Mouse (Mus musculus) forebrain, embryonic 15.5 days (tissue): ENCODE measurements at regions not wholly inside any gene's neighbourhood (a gene's known extent, or its start where the extent isn't known, plus 50 kb on each side); places are given as distances from the start of the nearest gene placed in this dataset.

Experiments
- ATAC-seq: fragments of 200-750 bp; cut with Nextera tagmentation; replicated peaks from 2 replicates; pipeline ENCODE4 v1.8.0; 2017; ENCODE audit warnings: mild to moderate bottlenecking, moderate TSS enrichment, moderate library complexity
- H3K27ac ChIP-seq: fragments of 300-500 bp; sonication (generic); replicated peaks from 2 replicates; pipeline ENCODE4 v1.5.1; 2015; ENCODE audit warnings: mild to moderate bottlenecking, inconsistent platforms
- H3K27me3 ChIP-seq: fragments of 300-500 bp; sonication (generic); 2 replicates; pipeline ENCODE4 v1.6.1; 2015; ENCODE audit warnings: inconsistent platforms
- H3K36me3 ChIP-seq: fragments of 300-500 bp; sonication (generic); 2 replicates; pipeline ENCODE4 v1.6.1; 2015; ENCODE audit warnings: mild to moderate bottlenecking, inconsistent platforms
- H3K4me1 ChIP-seq: fragments of 300-500 bp; sonication (generic); 2 replicates; pipeline ENCODE4 v1.6.1; 2015; ENCODE audit warnings: inconsistent platforms
- H3K4me2 ChIP-seq: fragments of 300-500 bp; sonication (generic); replicated peaks from 2 replicates; pipeline ENCODE4 v1.6.1; 2015; ENCODE audit warnings: mild to moderate bottlenecking, inconsistent platforms
- H3K4me3 ChIP-seq: fragments of 300-500 bp; sonication (generic); 2 replicates; pipeline ENCODE4 v1.5.1; 2015; ENCODE audit warnings: mild to moderate bottlenecking, inconsistent platforms
- H3K9ac ChIP-seq: fragments of 300-500 bp; sonication (generic); replicated peaks from 2 replicates; pipeline ENCODE4 v1.6.1; 2015; ENCODE audit warnings: mild to moderate bottlenecking, inconsistent platforms
- H3K9me3 ChIP-seq: fragments of 300-500 bp; sonication (generic); 2 replicates; pipeline ENCODE4 v1.6.1; 2016; ENCODE audit warnings: inconsistent platforms
- WGBS: fragments of 180-500 bp; shearing (Covaris S2); methylation state at CpG from one replicate; pipeline ENCODE4 v1.1.7; 2015; ENCODE audit warnings: mixed read lengths; 5-methylcytosine and 5-hydroxymethylcytosine counted together

GRCm38 (mm10) chr8:35132281-35132680 is 633.3 kb upstream of the Gm19410 start:
- peaks cover 8% of the 10 kb centered on the region; the same call in 1 of the 2 replicates for H3K4me1 ChIP-seq
- H3K9me3 ChIP-seq = no peaks in the 10 kb centered on the region
- ATAC-seq = no peak
- no peak overlapping the region for H3K4me2 ChIP-seq
- H3K36me3 ChIP-seq = no peaks in the 10 kb centered on the region
- no peak overlapping the region for H3K9ac ChIP-seq
- no peaks in the 10 kb centered on the region for H3K27me3 ChIP-seq
- WGBS = 97% methylated on average over 1 of the region's 1 CpGs
- H3K27ac ChIP-seq = no peak overlapping the region
- H3K4me3 ChIP-seq = no peak overlapping the region

- no peaks in the 10 kb centered on the region for H3K9me3 ChIP-seq
- H3K4me1 ChIP-seq = peaks cover 2% of the 10 kb centered on the region; the same call in 1 of the 2 replicates
- no peak overlapping the region for H3K4me2 ChIP-seq
- no peak overlapping the region for H3K9ac ChIP-seq
- H3K27me3 ChIP-seq = no peaks in the 10 kb centered on the region
- H3K4me3 ChIP-seq = no peak overlapping the region
- 95% methylated on average over 7 of the region's 7 CpGs for WGBS
- ATAC-seq = no peak
- no peaks in the 10 kb centered on the region for H3K36me3 ChIP-seq
- no peak overlapping the region for H3K27ac ChIP-seq
These were observed 630.0 kb upstream of the Gm19410 start for GRCm38 (mm10) chr8:35135630-35136029.

- no peak overlapping the region for H3K4me2 ChIP-seq
- H3K36me3 ChIP-seq = no peaks in the 10 kb centered on the region
- no peaks in the 10 kb centered on the region for H3K27me3 ChIP-seq
- no peaks in the 10 kb centered on the region for H3K4me1 ChIP-seq
- no peak overlapping the region for H3K9ac ChIP-seq
- no peaks in the 10 kb centered on the region for H3K9me3 ChIP-seq
- WGBS = 83% methylated on average over 3 of the region's 3 CpGs
- no peak overlapping the region for H3K4me3 ChIP-seq
- no peak overlapping the region for H3K27ac ChIP-seq
- ATAC-seq = no peak
These were observed 628.9 kb upstream of the Gm19410 start for GRCm38 (mm10) chr8:35136643-35137042.

- Histone ChIP-seq H3K9ac (no peak overlapping the region), H3K9me3 (no peaks in the 10 kb centered on the region), H3K27ac (no peak overlapping the region), H3K4me2 (no peak overlapping the region), H3K27me3 (no peaks in the 10 kb centered on the region), H3K36me3 (no peaks in the 10 kb centered on the region), H3K4me1 (no peaks in the 10 kb centered on the region), H3K4me3 (no peak overlapping the region)
- no peak for ATAC-seq
- 72% methylated on average over 1 of the region's 1 CpGs for WGBS
These were observed 624.8 kb upstream of the Gm19410 start for GRCm38 (mm10) chr8:35140775-35141174.

GRCm38 (mm10) chr8:35143018-35143656 is 622.5 kb upstream of the Gm19410 start:
- H3K9me3 ChIP-seq = no peaks in the 10 kb centered on the region
- H3K27me3 ChIP-seq = no peaks in the 10 kb centered on the region
- H3K4me1 ChIP-seq = no peaks in the 10 kb centered on the region
- H3K4me3 ChIP-seq = no peak overlapping the region
- no peak for ATAC-seq
- H3K27ac ChIP-seq = no peak overlapping the region
- H3K9ac ChIP-seq = no peak overlapping the region
- no peak overlapping the region for H3K4me2 ChIP-seq
- 33% methylated on average over 8 of the region's 8 CpGs for WGBS
- H3K36me3 ChIP-seq = no peaks in the 10 kb centered on the region

- WGBS = 62% methylated on average over 7 of the region's 7 CpGs
- Histone ChIP-seq H3K9ac (no peak overlapping the region), H3K27me3 (no peaks in the 10 kb centered on the region), H3K27ac (no peak overlapping the region), H3K9me3 (no peaks in the 10 kb centered on the region), H3K4me2 (no peak overlapping the region), H3K4me3 (no peak overlapping the region), H3K4me1 (no peaks in the 10 kb centered on the region), H3K36me3 (no peaks in the 10 kb centered on the region)
- no peak for ATAC-seq
These were observed 621.9 kb upstream of the Gm19410 start for GRCm38 (mm10) chr8:35143684-35144083.

GRCm38 (mm10) chr8:35144401-35144800 is 621.2 kb upstream of the Gm19410 start:
- H3K4me3 ChIP-seq = no peak overlapping the region
- no peak overlapping the region for H3K9ac ChIP-seq
- H3K4me2 ChIP-seq = no peak overlapping the region
- no peaks in the 10 kb centered on the region for H3K9me3 ChIP-seq
- no peak for ATAC-seq
- no peak overlapping the region for H3K27ac ChIP-seq
- no peaks in the 10 kb centered on the region for H3K4me1 ChIP-seq
- no peaks in the 10 kb centered on the region for H3K36me3 ChIP-seq
- H3K27me3 ChIP-seq = no peaks in the 10 kb centered on the region
- WGBS = 78% methylated on average over 4 of the region's 4 CpGs

GRCm38 (mm10) chr8:35147481-35147880 is 618.1 kb upstream of the Gm19410 start:
- no peaks in the 10 kb centered on the region for H3K36me3 ChIP-seq
- no peak overlapping the region for H3K9ac ChIP-seq
- no peak overlapping the region for H3K4me3 ChIP-seq
- WGBS = 78% methylated on average over 8 of the region's 8 CpGs
- H3K4me2 ChIP-seq = no peak overlapping the region
- H3K4me1 ChIP-seq = no peaks in the 10 kb centered on the region
- no peaks in the 10 kb centered on the region for H3K9me3 ChIP-seq
- H3K27me3 ChIP-seq = no peaks in the 10 kb centered on the region
- H3K27ac ChIP-seq = no peak overlapping the region
- no peak for ATAC-seq

- 92% methylated on average over 8 of the region's 8 CpGs for WGBS
These were observed 617.6 kb upstream of the Gm19410 start for GRCm38 (mm10) chr8:35147967-35148366.

GRCm38 (mm10) chr8:35152585-35152984 is 613.0 kb upstream of the Gm19410 start:
- ATAC-seq = no peak
- Histone ChIP-seq H3K9ac (no peak overlapping the region), H3K27ac (no peak overlapping the region), H3K9me3 (no peaks in the 10 kb centered on the region), H3K27me3 (no peaks in the 10 kb centered on the region), H3K4me3 (no peak overlapping the region), H3K4me2 (no peak overlapping the region), H3K4me1 (peaks cover 4% of the 10 kb centered on the region), H3K36me3 (no peaks in the 10 kb centered on the region)
- WGBS = 84% methylated on average over 7 of the region's 8 CpGs

More at GRCm38 (mm10) chr8:35147967-35148366, 617.6 kb upstream of the Gm19410 start:
- Histone ChIP-seq H3K9me3 (no peaks in the 10 kb centered on the region), H3K36me3 (no peaks in the 10 kb centered on the region), H3K4me3 (no peak overlapping the region), H3K4me1 (no peaks in the 10 kb centered on the region), H3K4me2 (no peak overlapping the region), H3K27ac (no peak overlapping the region), H3K27me3 (no peaks in the 10 kb centered on the region), H3K9ac (no peak overlapping the region)
- ATAC-seq = no peak

- Histone ChIP-seq H3K27ac (no peak overlapping the region), H3K27me3 (no peaks in the 10 kb centered on the region), H3K9me3 (no peaks in the 10 kb centered on the region), H3K36me3 (no peaks in the 10 kb centered on the region), H3K9ac (no peak overlapping the region), H3K4me1 (peaks cover 8% of the 10 kb centered on the region), H3K4me2 (no peak overlapping the region), H3K4me3 (no peak overlapping the region)
- WGBS = 37% methylated on average over 5 of the region's 5 CpGs
- ATAC-seq = no peak
These were observed 609.3 kb upstream of the Gm19410 start for GRCm38 (mm10) chr8:35156272-35156671.

- Histone ChIP-seq H3K9ac (no peak overlapping the region), H3K27me3 (no peaks in the 10 kb centered on the region), H3K4me1 (peaks cover 8% of the 10 kb centered on the region), H3K4me3 (no peak overlapping the region), H3K9me3 (no peaks in the 10 kb centered on the region), H3K4me2 (no peak overlapping the region), H3K27ac (no peak overlapping the region), H3K36me3 (no peaks in the 10 kb centered on the region)
- WGBS = 62% methylated on average over 6 of the region's 6 CpGs
- no peak for ATAC-seq
These were observed 607.9 kb upstream of the Gm19410 start for GRCm38 (mm10) chr8:35157711-35158110.

GRCm38 (mm10) chr8:35159329-35159728 is 606.3 kb upstream of the Gm19410 start:
- H3K9me3 ChIP-seq = no peaks in the 10 kb centered on the region
- H3K9ac ChIP-seq = no peak overlapping the region
- H3K27me3 ChIP-seq = no peaks in the 10 kb centered on the region
- ATAC-seq = peak; percentile 26; the same call in 1 of the 2 replicates
- WGBS = 22% methylated on average over 12 of the region's 12 CpGs
- no peak overlapping the region for H3K27ac ChIP-seq
- no peaks in the 10 kb centered on the region for H3K36me3 ChIP-seq
- no peak overlapping the region for H3K4me3 ChIP-seq
- no peak overlapping the region for H3K4me2 ChIP-seq
- H3K4me1 ChIP-seq = peaks cover 8% of the 10 kb centered on the region
